Mouse (Mus musculus) small intestine, adult 2 months (tissue): ENCODE data around the gene Galnt4.

Experiments
- CTCF ChIP-seq: fragments of 200-500 bp; IDR thresholded peaks from 2 replicates; pipeline ENCODE4 v1.5.1; 2012; ENCODE audit warnings: low read depth, mild to moderate bottlenecking, control low read depth, inconsistent platforms, low read length, moderate library complexity, mixed read lengths; ENCODE audit not compliant: insufficient replicate concordance, insufficient read length; ENCODE audit errors: extremely low read depth
- POLR2A ChIP-seq: fragments of 200-500 bp; IDR thresholded peaks from 2 replicates; pipeline ENCODE4 v1.6.1; 2012; ENCODE audit warnings: low read depth, mild to moderate bottlenecking, control low read depth, inconsistent platforms, low read length, moderate library complexity

- TF ChIP-seq CTCF (no peak; the same call in 1 of the 2 replicates), POLR2A (no peak)
Observed at GRCm38 (mm10) chr10:99132595-99133272, 24.8 kb downstream of the Galnt4 start.
